Mouse (Mus musculus) Patski (cell line): Measurements from ENCODE around the gene Pnmal1. TPM values are rescaled to one million over a fixed set of nuclear protein-coding genes. Genes with fewer than 3 reads are reported as not detected.
A peak's percentile ranks its signal among the peaks of the same experiment; 100 is the strongest.

ENCODE experiments used
- ATAC-seq: fragments of 100-300 bp; one replicate; pipeline ENCODE4 v1.8.0; 2021
- CTCF ChIA-PET: fragments of 350-600 bp; sonication (Branson Sonifier 250); formaldehyde crosslinking; loops from one replicate; lab custom pipeline; 2022; ENCODE audit warnings: inconsistent platforms; lab: Charles Lee
- POLR2A ChIA-PET: fragments of 350-600 bp; sonication (Branson Sonifier 250); formaldehyde crosslinking; loops from one replicate; lab custom pipeline; 2022; ENCODE audit warnings: antibody characterized with exemption, inconsistent platforms; lab: Charles Lee
- DNase-seq: peaks from one replicate; pipeline ENCODE4 v3.0.0-alpha.2; 2011; ENCODE audit warnings: low read depth, low spot score
- H3K27me3 ChIP-seq: fragments of 371-371 bp; one replicate; pipeline ENCODE4 v1.5.1; 2021
- CTCF ChIP-seq: fragments of 100-300 bp; IDR thresholded peaks from one replicate; pipeline ENCODE4 v1.5.1; 2021
- in situ Hi-C: fragments of 300-500 bp; cut with MboI; formaldehyde crosslinking; loops from 3 replicates; pipeline ENCODE4 v1.11.1; 2018; ENCODE audit warnings: low pct_unique_long_range_greater_than_20kb, mixed read lengths
- polyA plus RNA-seq: library from polyadenylated mRNA; unstranded; gene quantifications from one replicate; pipeline ENCODE4 v1.2.3, GENCODE M21; 2021

The Pnmal1 gene
- polyA plus RNA-seq, 1 experiment from 2014 or later, result not detected

- CTCF ChIA-PET, result interaction anchor here (1.2 to 1.8 kb wide), 2 partner anchors 10 to 50 kb away, joined by 3 to 6 read pairs; no protein-coding TSS in a partner anchor
- TF ChIP-seq CTCF, result no peak
These were observed 35.2 kb upstream of the Pnmal1 start, which contains the start of gene Calm3 for GRCm38 (mm10) chr7:16924037-16924834. Gene Calm3, minus strand, starts transcription at chr7:16924114.

GRCm38 (mm10) chr7:16928341-16928740 is 31.1 kb upstream of the Pnmal1 start:
- H3K27me3 ChIP-seq, result no peaks in the 10 kb centered on the region
- ATAC-seq, result no peak
- CTCF ChIA-PET, result interaction anchor here (1.4 to 10.9 kb wide), 4 partner anchors 21 to 122 kb away, joined by 3 to 64 read pairs (median 6); no protein-coding TSS in a partner anchor
- DNase-seq, result no peak
- POLR2A ChIA-PET, result no interaction called here
- TF ChIP-seq CTCF, result no peak
- in situ Hi-C loops, result no loop called here

More at GRCm38 (mm10) chr7:16924037-16924834, 35.2 kb upstream of the Pnmal1 start, which contains the start of gene Calm3:
- DNase-seq (peak; percentile 99), ATAC-seq (peak; percentile 82)
- H3K27me3 ChIP-seq, result no peaks in the 10 kb centered on the region
- in situ Hi-C loops, result no loop called here
- POLR2A ChIA-PET, result no interaction called here

- CTCF ChIA-PET, result interaction anchor here (0.6 to 10.9 kb wide), 6 partner anchors 19 to 135 kb away, joined by 3 to 64 read pairs (median 8); no protein-coding TSS in a partner anchor
- in situ Hi-C loops, result no loop called here
- POLR2A ChIA-PET, result no interaction called here
- H3K27me3 ChIP-seq, result no peaks in the 10 kb centered on the region
- no peak for DNase-seq
- peak; percentile 66 for ATAC-seq
- peak; percentile 83 for TF ChIP-seq CTCF
These were observed 28.6 kb upstream of the Pnmal1 start for GRCm38 (mm10) chr7:16930850-16931249.

GRCm38 (mm10) chr7:16931968-16932627 is 27.4 kb upstream of the Pnmal1 start:
- in situ Hi-C loops, result no loop called here
- peak; percentile 84 for TF ChIP-seq CTCF
- ATAC-seq, result peak; percentile 72
- POLR2A ChIA-PET, result no interaction called here
- no peaks in the 10 kb centered on the region for H3K27me3 ChIP-seq
- DNase-seq, result no peak
- CTCF ChIA-PET, result interaction anchor here (0.9 to 10.9 kb wide), 12 partner anchors 10 to 141 kb away, joined by 3 to 64 read pairs (median 3); partner anchors contain the start of gene Psg16

- ChIA-PET POLR2A (no interaction called here), CTCF (interaction anchor here (0.6 to 10.9 kb wide), 16 partner anchors 9 to 141 kb away, joined by 3 to 64 read pairs (median 3); partner anchors contain the start of genes Pnmal2, Ppp5c and Psg16)
- in situ Hi-C loops, result no loop called here
- no peaks in the 10 kb centered on the region for H3K27me3 ChIP-seq
- ATAC-seq, result no peak
- no peak for DNase-seq
- TF ChIP-seq CTCF, result peak; percentile 51
These were observed 26.5 kb upstream of the Pnmal1 start for GRCm38 (mm10) chr7:16932704-16933577.

GRCm38 (mm10) chr7:16937312-16937711 is 22.2 kb upstream of the Pnmal1 start:
- no peak for DNase-seq
- no peak for ATAC-seq
- no peak for TF ChIP-seq CTCF
- ChIA-PET CTCF (no interaction called here), POLR2A (no interaction called here)
- in situ Hi-C loops, result no loop called here
- H3K27me3 ChIP-seq, result no peaks in the 10 kb centered on the region

GRCm38 (mm10) chr7:16938117-16938791 is 21.2 kb upstream of the Pnmal1 start:
- ATAC-seq (no peak), DNase-seq (no peak)
- in situ Hi-C loops, result no loop called here
- ChIA-PET CTCF (no interaction called here), POLR2A (no interaction called here)
- no peaks in the 10 kb centered on the region for H3K27me3 ChIP-seq
- no peak for TF ChIP-seq CTCF

GRCm38 (mm10) chr7:16940292-16940691 is 19.2 kb upstream of the Pnmal1 start:
- CTCF ChIA-PET, result interaction anchor here (1.6 to 2.4 kb wide), 2 partner anchors 10 to 61 kb away, joined by 4 to 17 read pairs; no protein-coding TSS in a partner anchor
- H3K27me3 ChIP-seq, result no peaks in the 10 kb centered on the region
- POLR2A ChIA-PET, result no interaction called here
- in situ Hi-C loops, result no loop called here
- no peak for TF ChIP-seq CTCF
- DNase-seq (no peak), ATAC-seq (no peak)

GRCm38 (mm10) chr7:16942861-16943260 is 16.6 kb upstream of the Pnmal1 start:
- in situ Hi-C loops, result no loop called here
- ChIA-PET POLR2A (no interaction called here), CTCF (interaction anchor here (0.8 to 2.8 kb wide), 3 partner anchors 10 to 108 kb away, joined by 3 to 10 read pairs (median 3); no protein-coding TSS in a partner anchor)
- TF ChIP-seq CTCF, result no peak
- ATAC-seq, result no peak
- no peaks in the 10 kb centered on the region for H3K27me3 ChIP-seq
- DNase-seq, result no peak
